Mouse (Mus musculus): ENCODE measurements around the gene Bet1l. TPM values are rescaled to one million over a fixed set of nuclear protein-coding genes. Genes with fewer than 3 reads are reported as not detected.
A peak's percentile ranks its signal among the peaks of the same experiment; 100 is the strongest.

Bet1l gene
- polyA plus RNA-seq, 1 experiment from 2014 or later = 33.3 TPM

DNA sequence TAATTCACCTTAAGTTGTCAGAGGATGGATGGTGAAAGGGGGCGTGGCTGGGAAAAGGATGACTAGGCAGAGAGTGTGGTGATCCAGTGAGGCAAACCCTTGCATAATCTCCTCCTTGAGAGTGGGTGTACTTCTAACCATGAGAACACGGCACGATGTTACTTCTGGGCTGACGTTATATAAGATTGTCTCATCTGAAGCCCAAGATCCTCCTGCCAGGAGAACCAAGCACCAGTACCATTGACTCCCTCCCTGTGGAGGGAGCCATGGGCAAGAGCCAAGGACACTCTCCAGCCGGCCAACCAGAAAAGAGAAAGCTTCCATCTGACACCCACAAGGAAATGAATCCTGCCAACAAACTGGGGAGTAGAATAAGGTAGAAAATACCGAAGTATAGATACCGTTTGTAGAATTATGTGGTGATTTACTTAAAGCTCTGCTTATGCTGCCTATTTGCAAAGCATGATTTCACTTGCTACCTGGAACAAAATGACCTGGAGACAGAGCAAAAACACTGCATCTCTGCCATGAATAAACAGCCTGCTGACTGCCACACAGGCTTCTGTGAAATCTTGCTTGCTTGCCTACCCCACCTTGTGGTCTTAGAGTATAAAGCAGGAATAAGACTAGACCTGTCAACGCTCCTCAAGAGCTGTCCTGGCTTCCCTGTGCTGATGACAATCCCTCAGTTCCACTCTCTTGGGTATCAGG lies 29.1 kb downstream of the Bet1l start:
- 42% methylated on average over 8 of the region's 8 CpGs for WGBS
- no peaks in the 10 kb centered on the region for H3K36me3 ChIP-seq (ENCODE audit: control insufficient read depth, insufficient read depth, low read length)
- no peaks in the 10 kb centered on the region for H3K4me1 ChIP-seq (ENCODE audit: control insufficient read depth, insufficient read depth, low read length)
- H3K4me3 ChIP-seq (ENCODE audit: low read depth, low read length) = no peak overlapping the region
- no peak overlapping the region for H3K27ac ChIP-seq (ENCODE audit: low read length)
- H3K9me3 ChIP-seq (replicated peaks; ENCODE audit: control insufficient read depth, low read length, poor library complexity, severe bottlenecking) = no peaks in the 10 kb centered on the region
- H3K9ac ChIP-seq (ENCODE audit: low read depth, low read length) = no peak overlapping the region
- no peak overlapping the region for H3K4me2 ChIP-seq (ENCODE audit: low read length)
- ATAC-seq = peak; percentile 73; the same call in 1 of the 2 replicates
- H3K27me3 ChIP-seq (ENCODE audit: control insufficient read depth, insufficient read depth, low read depth, low read length) = no peaks in the 10 kb centered on the region

DNA sequence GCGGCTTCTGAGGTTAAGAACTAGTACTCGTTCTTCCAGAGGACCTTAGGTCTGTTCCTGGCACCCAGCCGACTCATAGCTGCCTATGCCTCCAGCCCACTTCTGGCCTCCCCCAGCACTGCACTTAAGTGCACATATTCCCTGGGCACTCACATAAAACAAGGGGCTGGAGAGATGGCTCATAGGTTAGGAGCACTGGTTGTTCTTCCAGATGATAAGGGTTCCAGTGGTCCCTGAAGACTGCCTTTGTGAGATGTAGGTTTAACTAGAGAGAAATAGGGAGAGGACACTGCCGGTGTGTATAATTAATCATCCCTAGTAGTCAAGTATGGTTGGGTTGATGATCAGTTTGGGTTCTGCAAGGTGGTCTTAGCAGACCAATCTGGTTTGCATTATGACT lies 34.6 kb downstream of the Bet1l start:
- 94% methylated on average over 4 of the region's 4 CpGs for WGBS
- H3K4me3 ChIP-seq (ENCODE audit: low read depth, low read length) = no peak overlapping the region
- no peaks in the 10 kb centered on the region for H3K9me3 ChIP-seq (replicated peaks; ENCODE audit: control insufficient read depth, low read length, poor library complexity, severe bottlenecking)
- ATAC-seq = no peak
- no peak overlapping the region for H3K27ac ChIP-seq (ENCODE audit: low read length)
- H3K27me3 ChIP-seq (ENCODE audit: control insufficient read depth, insufficient read depth, low read depth, low read length) = no peaks in the 10 kb centered on the region
- peaks cover 2% of the 10 kb centered on the region; the same call in 1 of the 2 replicates for H3K36me3 ChIP-seq (ENCODE audit: control insufficient read depth, insufficient read depth, low read length)
- H3K4me2 ChIP-seq (ENCODE audit: low read length) = no peak overlapping the region
- H3K4me1 ChIP-seq (ENCODE audit: control insufficient read depth, insufficient read depth, low read length) = peaks cover 11% of the 10 kb centered on the region
- H3K9ac ChIP-seq (ENCODE audit: low read depth, low read length) = no peak overlapping the region

DNA sequence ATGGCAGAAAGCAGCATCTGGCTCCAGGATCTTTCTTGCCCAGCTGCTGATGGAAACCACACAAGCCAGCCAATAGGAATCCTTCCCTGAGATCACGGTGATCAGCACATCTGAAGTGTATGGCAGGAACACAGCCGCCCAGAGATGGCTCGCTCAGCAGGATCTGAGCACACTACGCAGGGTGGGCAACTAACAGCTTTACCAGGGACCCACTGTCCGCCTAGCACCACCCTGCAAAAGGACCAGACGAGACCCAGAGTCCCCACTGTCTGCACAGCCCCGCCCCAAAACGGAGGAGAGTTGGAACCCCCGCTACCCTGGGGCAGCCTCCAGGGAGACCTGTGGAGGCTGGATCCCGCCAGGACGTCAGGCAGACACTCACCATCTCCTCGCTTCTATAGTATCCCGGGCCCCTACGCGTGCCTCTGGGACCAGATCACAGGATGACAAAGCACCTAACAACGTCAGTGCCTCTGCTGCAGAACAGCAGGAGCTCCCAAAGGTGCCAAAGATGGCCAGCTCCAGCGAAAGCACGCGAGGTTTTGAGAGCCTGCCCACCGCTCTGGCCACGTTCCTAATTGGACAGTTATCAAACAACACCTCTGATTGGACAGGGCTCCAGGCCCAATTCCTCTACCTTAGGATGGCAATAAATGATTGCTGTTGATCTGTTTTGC lies 35.6 kb downstream of the Bet1l start, which contains the start of gene Zfp941:
TSS of gene Zfp941 (minus strand) at position 526 of the 677 bp plus-strand sequence.
- under 1% methylated on average over 21 of the region's 21 CpGs for WGBS
- H3K27me3 ChIP-seq (ENCODE audit: control insufficient read depth, insufficient read depth, low read depth, low read length) = no peaks in the 10 kb centered on the region
- peak within 1 kb of the TSS; percentile 89 for H3K9ac ChIP-seq (ENCODE audit: low read depth, low read length)
- H3K27ac ChIP-seq (ENCODE audit: low read length) = peak within 1 kb of the TSS; percentile 98
- no peaks in the 10 kb centered on the region for H3K9me3 ChIP-seq (replicated peaks; ENCODE audit: control insufficient read depth, low read length, poor library complexity, severe bottlenecking)
- peak; percentile 94 for ATAC-seq
- H3K4me1 ChIP-seq (ENCODE audit: control insufficient read depth, insufficient read depth, low read length) = peaks cover 17% of the 10 kb centered on the region
- H3K36me3 ChIP-seq (ENCODE audit: control insufficient read depth, insufficient read depth, low read length) = peaks cover 2% of the 10 kb centered on the region; the same call in 1 of the 2 replicates
- H3K4me2 ChIP-seq (ENCODE audit: low read length) = peak within 1 kb of the TSS; percentile 69
- H3K4me3 ChIP-seq (ENCODE audit: low read depth, low read length) = peak within 1 kb of the TSS; percentile 74

DNA sequence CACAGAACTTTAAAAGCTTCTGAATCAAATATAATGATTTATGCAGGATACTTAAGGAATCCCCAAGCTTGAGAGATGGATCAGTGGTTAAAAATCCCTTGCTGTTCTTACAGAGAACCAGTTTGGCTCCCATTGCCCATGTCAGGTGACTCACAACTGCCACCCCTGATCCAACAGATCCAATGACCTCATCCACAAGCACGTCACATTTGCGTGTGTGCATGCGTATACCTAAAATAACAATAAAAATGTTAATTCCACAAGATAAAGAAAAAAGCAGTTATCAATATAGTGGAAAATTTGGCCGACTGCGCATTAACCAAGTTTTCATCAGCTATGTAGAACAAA lies 36.1 kb downstream of the Bet1l start:
- peaks cover 18% of the 10 kb centered on the region for H3K4me1 ChIP-seq (ENCODE audit: control insufficient read depth, insufficient read depth, low read length)
- peak overlapping the region; percentile 69 for H3K4me2 ChIP-seq (ENCODE audit: low read length)
- no peaks in the 10 kb centered on the region for H3K9me3 ChIP-seq (replicated peaks; ENCODE audit: control insufficient read depth, low read length, poor library complexity, severe bottlenecking)
- H3K4me3 ChIP-seq (ENCODE audit: low read depth, low read length) = peak overlapping the region; percentile 74
- ATAC-seq = peak; percentile 57
- peaks cover 2% of the 10 kb centered on the region; the same call in 1 of the 2 replicates for H3K36me3 ChIP-seq (ENCODE audit: control insufficient read depth, insufficient read depth, low read length)
- peak overlapping the region; percentile 89 for H3K9ac ChIP-seq (ENCODE audit: low read depth, low read length)
- 39% methylated on average over 5 of the region's 5 CpGs for WGBS
- H3K27ac ChIP-seq (ENCODE audit: low read length) = peak overlapping the region; percentile 98
- H3K27me3 ChIP-seq (ENCODE audit: control insufficient read depth, insufficient read depth, low read depth, low read length) = no peaks in the 10 kb centered on the region

DNA sequence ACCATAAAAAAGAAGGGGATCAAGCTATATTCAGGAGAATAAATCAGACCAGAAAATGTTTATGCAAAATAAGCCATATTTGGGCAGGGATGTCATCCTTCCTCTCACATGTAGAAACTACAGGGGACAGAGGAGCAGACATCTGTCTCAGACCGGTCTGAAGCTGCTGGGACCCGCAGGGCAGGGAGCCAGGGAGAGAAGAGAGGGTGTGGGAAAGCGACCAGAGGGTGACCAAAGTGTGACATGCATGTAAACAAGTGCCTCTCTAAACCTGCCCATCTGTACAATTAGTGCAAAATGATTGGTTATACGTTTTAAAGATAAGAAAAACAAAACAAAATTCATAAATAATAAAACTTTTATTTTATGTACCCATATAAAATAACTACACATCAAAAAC lies 37.2 kb downstream of the Bet1l start:
- H3K4me2 ChIP-seq (ENCODE audit: low read length) = peak overlapping the region; percentile 39

DNA sequence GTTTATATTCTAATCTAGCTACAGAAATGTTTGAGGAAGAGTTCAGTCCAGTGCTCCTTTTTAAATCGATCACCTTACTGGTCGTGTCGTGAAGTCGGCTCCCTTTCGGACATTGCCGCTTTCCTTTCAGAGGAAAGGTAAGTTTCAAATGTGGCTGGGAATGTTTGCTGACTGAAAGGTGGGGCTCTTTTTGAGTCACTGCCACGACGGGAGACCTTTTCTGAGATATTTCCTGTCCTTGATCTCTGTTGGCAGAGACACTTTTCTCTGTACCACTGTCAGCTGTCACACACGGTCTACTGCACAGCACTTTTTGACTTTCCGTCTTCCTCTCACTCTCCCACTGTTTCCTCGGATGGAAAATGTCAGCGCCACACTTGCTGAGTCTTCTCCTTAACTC lies 44.5 kb downstream of the Bet1l start:
- Histone ChIP-seq H3K9me3 (replicated peaks; ENCODE audit: control insufficient read depth, low read length, poor library complexity, severe bottlenecking) (no peaks in the 10 kb centered on the region), H3K4me3 (ENCODE audit: low read depth, low read length) (no peak overlapping the region), H3K4me2 (ENCODE audit: low read length) (no peak overlapping the region), H3K4me1 (ENCODE audit: control insufficient read depth, insufficient read depth, low read length) (peaks cover 9% of the 10 kb centered on the region), H3K9ac (ENCODE audit: low read depth, low read length) (no peak overlapping the region), H3K27ac (ENCODE audit: low read length) (no peak overlapping the region), H3K27me3 (ENCODE audit: control insufficient read depth, insufficient read depth, low read depth, low read length) (no peaks in the 10 kb centered on the region), H3K36me3 (ENCODE audit: control insufficient read depth, insufficient read depth, low read length) (peaks cover 19% of the 10 kb centered on the region)
- WGBS = 88% methylated on average over 12 of the region's 12 CpGs
- ATAC-seq = no peak

More for the DNA sequence above, 37.2 kb downstream of the Bet1l start:
- no peaks in the 10 kb centered on the region for H3K9me3 ChIP-seq (replicated peaks; ENCODE audit: control insufficient read depth, low read length, poor library complexity, severe bottlenecking)
- H3K4me3 ChIP-seq (ENCODE audit: low read depth, low read length) = no peak overlapping the region
- H3K9ac ChIP-seq (ENCODE audit: low read depth, low read length) = no peak overlapping the region
- no peak overlapping the region for H3K27ac ChIP-seq (ENCODE audit: low read length)
- ATAC-seq = no peak
- H3K36me3 ChIP-seq (ENCODE audit: control insufficient read depth, insufficient read depth, low read length) = peaks cover 2% of the 10 kb centered on the region; the same call in 1 of the 2 replicates
- H3K27me3 ChIP-seq (ENCODE audit: control insufficient read depth, insufficient read depth, low read depth, low read length) = no peaks in the 10 kb centered on the region
- WGBS = 74% methylated on average over 4 of the region's 4 CpGs
- H3K4me1 ChIP-seq (ENCODE audit: control insufficient read depth, insufficient read depth, low read length) = peaks cover 18% of the 10 kb centered on the region

DNA sequence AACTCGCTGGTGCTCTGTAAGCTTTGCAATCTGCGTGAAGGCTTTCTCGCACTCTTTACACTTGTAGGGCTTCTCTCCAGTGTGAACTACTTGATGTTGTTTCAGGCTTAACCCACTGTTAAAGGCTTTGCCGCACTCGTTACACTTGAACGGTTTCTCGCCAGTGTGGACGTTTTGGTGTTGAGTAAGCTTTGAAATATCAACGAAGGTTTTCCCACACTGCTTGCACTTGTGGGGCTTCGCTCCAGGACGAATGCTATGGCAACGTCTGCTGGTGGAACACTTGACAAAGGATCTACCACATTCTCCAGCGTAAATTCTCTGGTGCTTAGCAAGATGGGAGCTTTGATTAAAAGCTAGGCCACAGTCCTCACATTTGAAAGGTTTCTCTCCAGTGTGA lies 45.7 kb downstream of the Bet1l start:
- ATAC-seq = no peak
- Histone ChIP-seq H3K4me1 (ENCODE audit: control insufficient read depth, insufficient read depth, low read length) (peaks cover under 1% of the 10 kb centered on the region; the same call in 1 of the 2 replicates), H3K9me3 (replicated peaks; ENCODE audit: control insufficient read depth, low read length, poor library complexity, severe bottlenecking) (no peaks in the 10 kb centered on the region), H3K36me3 (ENCODE audit: control insufficient read depth, insufficient read depth, low read length) (peaks cover 19% of the 10 kb centered on the region), H3K4me2 (ENCODE audit: low read length) (no peak overlapping the region), H3K27me3 (ENCODE audit: control insufficient read depth, insufficient read depth, low read depth, low read length) (no peaks in the 10 kb centered on the region), H3K27ac (ENCODE audit: low read length) (no peak overlapping the region), H3K4me3 (ENCODE audit: low read depth, low read length) (no peak overlapping the region), H3K9ac (ENCODE audit: low read depth, low read length) (no peak overlapping the region)
- 73% methylated on average over 13 of the region's 13 CpGs for WGBS

DNA sequence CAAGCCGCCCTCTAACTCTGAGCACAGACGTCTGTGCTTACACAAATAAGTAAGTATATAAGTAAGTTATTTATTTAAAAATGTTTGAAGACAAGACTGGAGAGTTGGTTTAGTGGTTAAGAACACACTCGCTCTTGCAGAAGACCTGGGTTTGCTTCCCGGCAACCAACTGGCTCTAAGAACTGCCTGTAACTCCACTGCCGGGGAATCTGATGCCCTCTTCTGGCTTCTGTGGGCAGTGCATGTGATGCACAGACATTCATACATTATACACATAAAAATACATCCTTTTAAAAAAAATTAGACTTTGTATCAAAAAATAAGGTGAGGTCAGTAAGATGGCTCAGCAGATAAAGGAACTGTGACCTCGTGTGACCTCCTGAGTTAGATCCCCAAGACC lies 46.9 kb downstream of the Bet1l start:
- Histone ChIP-seq H3K27me3 (ENCODE audit: control insufficient read depth, insufficient read depth, low read depth, low read length) (no peaks in the 10 kb centered on the region), H3K4me3 (ENCODE audit: low read depth, low read length) (no peak overlapping the region), H3K4me2 (ENCODE audit: low read length) (no peak overlapping the region), H3K9me3 (replicated peaks; ENCODE audit: control insufficient read depth, low read length, poor library complexity, severe bottlenecking) (no peaks in the 10 kb centered on the region), H3K9ac (ENCODE audit: low read depth, low read length) (no peak overlapping the region), H3K4me1 (ENCODE audit: control insufficient read depth, insufficient read depth, low read length) (no peaks in the 10 kb centered on the region), H3K36me3 (ENCODE audit: control insufficient read depth, insufficient read depth, low read length) (peaks cover 19% of the 10 kb centered on the region), H3K27ac (ENCODE audit: low read length) (no peak overlapping the region)
- ATAC-seq = no peak
- 89% methylated on average over 6 of the region's 6 CpGs for WGBS

DNA sequence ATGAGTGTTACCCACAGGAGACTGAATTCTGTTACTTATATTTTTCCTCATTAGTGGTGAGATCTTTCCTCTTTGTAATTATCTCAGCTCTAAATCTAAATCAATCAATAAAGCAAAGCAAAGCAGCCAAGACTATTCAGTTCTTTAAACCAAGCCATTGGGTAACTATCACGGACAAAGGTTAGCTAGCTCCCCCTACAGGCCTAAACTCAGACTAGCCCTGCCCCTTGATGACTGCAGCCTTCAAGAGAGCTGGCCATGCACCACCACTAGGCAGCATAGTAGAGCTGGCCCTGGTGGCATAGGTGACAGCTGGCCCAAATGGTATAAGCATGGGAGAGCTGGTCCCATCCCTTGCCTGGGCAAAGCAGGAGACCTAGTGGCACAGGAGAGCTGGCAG lies 51.7 kb downstream of the Bet1l start:
- Histone ChIP-seq H3K4me1 (ENCODE audit: control insufficient read depth, insufficient read depth, low read length) (no peaks in the 10 kb centered on the region), H3K9me3 (replicated peaks; ENCODE audit: control insufficient read depth, low read length, poor library complexity, severe bottlenecking) (no peaks in the 10 kb centered on the region), H3K9ac (ENCODE audit: low read depth, low read length) (no peak overlapping the region), H3K4me2 (ENCODE audit: low read length) (no peak overlapping the region), H3K27ac (ENCODE audit: low read length) (no peak overlapping the region), H3K36me3 (ENCODE audit: control insufficient read depth, insufficient read depth, low read length) (0 out of 2 replicates have a peak, but pooled peaks cover under 1% of the 10 kb centered on the region), H3K27me3 (ENCODE audit: control insufficient read depth, insufficient read depth, low read depth, low read length) (no peaks in the 10 kb centered on the region), H3K4me3 (ENCODE audit: low read depth, low read length) (no peak overlapping the region)
- 24% methylated on average over 1 of the region's 1 CpGs for WGBS
- ATAC-seq = peak; percentile 64; the same call in 1 of the 2 replicates
